Mouse (Mus musculus): ENCODE measurements around the gene Depdc7. TPM values are rescaled to one million over a fixed set of nuclear protein-coding genes. Genes with fewer than 3 reads are reported as not detected.

The Depdc7 gene
- polyA plus RNA-seq, 1 experiment from 2014 or later: 8.1 TPM

GRCm38 (mm10) chr2:104711585-104712485 is 30.8 kb downstream of the Depdc7 start, which contains the start of gene Tcp11l1:
Gene Tcp11l1 (minus strand): TSS chr2:104712169.
- Histone ChIP-seq H3K4me3 (ENCODE audit: low read depth, low read length) (peak within 1 kb of the TSS; percentile 76), H3K9me3 (ENCODE audit: control insufficient read depth, low read length) (no peaks in the 10 kb centered on the region), H3K27me3 (replicated peaks; ENCODE audit: control insufficient read depth, insufficient read depth, low read length) (no peaks in the 10 kb centered on the region), H3K9ac (ENCODE audit: low read depth, low read length) (peak within 1 kb of the TSS; percentile 85), H3K4me1 (ENCODE audit: control insufficient read depth, insufficient read depth, low read length) (peaks cover 12% of the 10 kb centered on the region; the same call in 1 of the 2 replicates), H3K36me3 (ENCODE audit: control insufficient read depth, insufficient read depth, low read length) (no peaks in the 10 kb centered on the region; the same call in 1 of the 2 replicates), H3K27ac (replicated peaks; ENCODE audit: low read depth, low read length) (peak within 1 kb of the TSS; percentile 91), H3K4me2 (ENCODE audit: low read depth, low read length) (peak within 1 kb of the TSS; percentile 66)
- DNase-seq (ENCODE audit: low spot score): peak; percentile 70
- 1% methylated on average over 33 of the region's 99 CpGs for WGBS
- ATAC-seq (ENCODE audit: low read depth): peak; percentile 95

DNA sequence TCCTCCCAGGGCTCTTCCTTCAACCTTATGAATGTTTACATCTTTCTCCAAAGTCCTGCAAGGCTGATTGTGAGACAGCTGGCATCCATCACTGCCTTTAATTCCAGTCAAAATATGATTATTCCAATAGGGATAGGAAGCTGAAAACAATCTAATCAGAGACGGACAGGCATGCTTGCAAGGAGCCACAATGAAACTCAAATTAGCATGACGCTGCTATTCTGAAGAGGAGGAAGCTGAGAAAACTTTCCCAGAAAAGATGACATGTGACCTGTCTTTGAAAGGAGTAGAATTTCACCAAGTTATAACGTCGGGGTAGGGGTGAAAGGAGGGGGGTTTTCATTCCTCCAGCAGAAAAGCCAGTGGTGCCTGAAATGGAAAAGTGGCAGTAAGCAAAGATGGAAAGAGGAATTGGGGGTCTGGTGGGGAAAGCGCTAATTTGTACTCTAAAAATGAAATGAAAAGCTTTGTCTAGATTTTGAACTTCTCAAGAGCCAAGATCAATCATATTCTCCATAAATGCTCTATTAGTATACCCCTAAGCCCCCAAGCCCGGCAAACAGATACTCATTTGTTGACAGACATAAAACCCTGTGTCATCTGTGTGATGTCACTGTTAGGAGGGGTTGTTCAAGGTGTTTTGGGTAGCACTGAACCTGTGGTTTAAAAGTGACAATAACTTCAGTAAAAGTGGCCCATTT is 31.9 kb downstream of the Depdc7 start:
- Histone ChIP-seq H3K4me1 (ENCODE audit: control insufficient read depth, insufficient read depth, low read length) (peaks cover 12% of the 10 kb centered on the region; the same call in 1 of the 2 replicates), H3K9ac (ENCODE audit: low read depth, low read length) (no peak overlapping the region), H3K9me3 (ENCODE audit: control insufficient read depth, low read length) (no peaks in the 10 kb centered on the region), H3K4me2 (ENCODE audit: low read depth, low read length) (peak overlapping the region; percentile 66), H3K36me3 (ENCODE audit: control insufficient read depth, insufficient read depth, low read length) (peaks cover 3% of the 10 kb centered on the region; the same call in 1 of the 2 replicates), H3K4me3 (ENCODE audit: low read depth, low read length) (peak overlapping the region; percentile 76), H3K27me3 (replicated peaks; ENCODE audit: control insufficient read depth, insufficient read depth, low read length) (no peaks in the 10 kb centered on the region), H3K27ac (replicated peaks; ENCODE audit: low read depth, low read length) (no peak overlapping the region)
- DNase-seq (ENCODE audit: low spot score): peak; percentile 31
- ATAC-seq (ENCODE audit: low read depth): no peak
- 18% methylated on average over 6 of the region's 6 CpGs for WGBS

- H3K4me1 ChIP-seq (ENCODE audit: control insufficient read depth, insufficient read depth, low read length): peaks cover 12% of the 10 kb centered on the region; the same call in 1 of the 2 replicates
- no peaks in the 10 kb centered on the region for H3K9me3 ChIP-seq (ENCODE audit: control insufficient read depth, low read length)
- H3K36me3 ChIP-seq (ENCODE audit: control insufficient read depth, insufficient read depth, low read length): peaks cover 11% of the 10 kb centered on the region; the same call in 1 of the 2 replicates
- no peak overlapping the region for H3K27ac ChIP-seq (replicated peaks; ENCODE audit: low read depth, low read length)
- WGBS: 54% methylated on average over 6 of the region's 6 CpGs
- ATAC-seq (ENCODE audit: low read depth): no peak
- H3K27me3 ChIP-seq (replicated peaks; ENCODE audit: control insufficient read depth, insufficient read depth, low read length): no peaks in the 10 kb centered on the region
- H3K4me2 ChIP-seq (ENCODE audit: low read depth, low read length): no peak overlapping the region
- H3K4me3 ChIP-seq (ENCODE audit: low read depth, low read length): no peak overlapping the region
- no peak for DNase-seq (ENCODE audit: low spot score)
- no peak overlapping the region for H3K9ac ChIP-seq (ENCODE audit: low read depth, low read length)
These were observed 32.8 kb downstream of the Depdc7 start for GRCm38 (mm10) chr2:104709786-104710337.

DNA sequence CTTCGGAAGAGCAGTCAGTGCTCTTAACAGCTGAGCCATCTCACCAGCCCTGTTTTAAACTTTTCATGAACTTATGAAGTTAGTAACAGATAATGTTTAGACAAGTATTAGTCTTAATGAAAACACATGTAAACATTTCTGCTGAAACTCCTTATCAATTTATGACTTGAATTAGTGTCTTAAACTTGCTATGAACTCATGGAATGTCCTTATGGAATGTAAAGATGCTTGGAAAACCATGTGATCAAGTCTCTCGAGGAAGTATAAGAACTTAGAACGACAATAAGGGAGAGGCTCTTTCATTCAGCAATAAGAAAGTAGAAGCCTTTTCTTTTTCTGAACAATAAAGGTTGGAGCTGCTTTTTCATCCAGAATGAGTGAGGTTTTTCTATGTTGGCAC is 38.3 kb downstream of the Depdc7 start:
- DNase-seq (ENCODE audit: low spot score) (no peak), ATAC-seq (ENCODE audit: low read depth) (no peak)
- WGBS: 81% methylated on average over 3 of the region's 3 CpGs
- H3K4me1 ChIP-seq (ENCODE audit: control insufficient read depth, insufficient read depth, low read length): no peaks in the 10 kb centered on the region
- H3K4me3 ChIP-seq (ENCODE audit: low read depth, low read length): no peak overlapping the region
- peaks cover 21% of the 10 kb centered on the region; the same call in 1 of the 2 replicates for H3K36me3 ChIP-seq (ENCODE audit: control insufficient read depth, insufficient read depth, low read length)
- no peaks in the 10 kb centered on the region for H3K27me3 ChIP-seq (replicated peaks; ENCODE audit: control insufficient read depth, insufficient read depth, low read length)
- no peaks in the 10 kb centered on the region for H3K9me3 ChIP-seq (ENCODE audit: control insufficient read depth, low read length)
- H3K27ac ChIP-seq (replicated peaks; ENCODE audit: low read depth, low read length): no peak overlapping the region
- no peak overlapping the region for H3K4me2 ChIP-seq (ENCODE audit: low read depth, low read length)
- H3K9ac ChIP-seq (ENCODE audit: low read depth, low read length): no peak overlapping the region

DNA sequence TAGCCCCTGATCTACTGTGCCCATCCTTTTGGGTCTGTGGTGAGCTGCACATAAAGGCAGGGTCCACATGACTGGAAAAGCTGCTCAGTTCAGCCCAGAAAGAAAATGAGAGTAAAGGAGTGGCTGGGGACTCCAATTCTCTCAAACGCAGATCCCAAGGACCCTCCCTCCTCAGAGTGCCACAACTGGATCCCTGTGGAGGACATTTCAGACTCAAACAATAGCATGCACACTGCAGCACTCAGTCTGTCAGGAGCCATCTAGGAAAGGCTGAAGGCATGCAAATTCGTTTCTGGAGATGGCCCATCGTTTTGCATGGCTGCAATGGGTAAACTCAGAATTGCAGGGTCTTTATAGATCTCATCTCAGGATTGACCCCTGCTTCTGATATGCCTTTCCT is 39.5 kb downstream of the Depdc7 start:
- H3K27ac ChIP-seq (replicated peaks; ENCODE audit: low read depth, low read length): no peak overlapping the region
- no peaks in the 10 kb centered on the region for H3K4me1 ChIP-seq (ENCODE audit: control insufficient read depth, insufficient read depth, low read length)

GRCm38 (mm10) chr2:104699659-104700058 is 43.0 kb downstream of the Depdc7 start:
- Histone ChIP-seq H3K4me1 (ENCODE audit: control insufficient read depth, insufficient read depth, low read length) (no peaks in the 10 kb centered on the region), H3K9ac (ENCODE audit: low read depth, low read length) (no peak overlapping the region), H3K27ac (replicated peaks; ENCODE audit: low read depth, low read length) (no peak overlapping the region), H3K9me3 (ENCODE audit: control insufficient read depth, low read length) (no peaks in the 10 kb centered on the region), H3K36me3 (ENCODE audit: control insufficient read depth, insufficient read depth, low read length) (peaks cover 16% of the 10 kb centered on the region; the same call in 1 of the 2 replicates), H3K4me2 (ENCODE audit: low read depth, low read length) (no peak overlapping the region), H3K27me3 (replicated peaks; ENCODE audit: control insufficient read depth, insufficient read depth, low read length) (no peaks in the 10 kb centered on the region), H3K4me3 (ENCODE audit: low read depth, low read length) (no peak overlapping the region)
- ATAC-seq (ENCODE audit: low read depth) (peak; percentile 63), DNase-seq (ENCODE audit: low spot score) (peak; percentile 85)
- 67% methylated on average over 11 of the region's 11 CpGs for WGBS

More for the DNA sequence above, 39.5 kb downstream of the Depdc7 start:
- 66% methylated on average over 3 of the region's 3 CpGs for WGBS
- DNase-seq (ENCODE audit: low spot score): no peak
- H3K4me2 ChIP-seq (ENCODE audit: low read depth, low read length): no peak overlapping the region
- peaks cover 21% of the 10 kb centered on the region for H3K36me3 ChIP-seq (ENCODE audit: control insufficient read depth, insufficient read depth, low read length)
- no peaks in the 10 kb centered on the region for H3K9me3 ChIP-seq (ENCODE audit: control insufficient read depth, low read length)
- H3K27me3 ChIP-seq (replicated peaks; ENCODE audit: control insufficient read depth, insufficient read depth, low read length): no peaks in the 10 kb centered on the region
- H3K9ac ChIP-seq (ENCODE audit: low read depth, low read length): no peak overlapping the region
- ATAC-seq (ENCODE audit: low read depth): no peak
- H3K4me3 ChIP-seq (ENCODE audit: low read depth, low read length): no peak overlapping the region

- 0 out of 2 replicates have a peak, but pooled peaks cover 7% of the 10 kb centered on the region for H3K36me3 ChIP-seq (ENCODE audit: control insufficient read depth, insufficient read depth, low read length)
- no peak overlapping the region for H3K4me2 ChIP-seq (ENCODE audit: low read depth, low read length)
- WGBS: 49% methylated on average over 2 of the region's 2 CpGs
These were observed 50.1 kb downstream of the Depdc7 start for GRCm38 (mm10) chr2:104692551-104692950.

GRCm38 (mm10) chr2:104690720-104691119 is 52.0 kb downstream of the Depdc7 start:
- H3K27ac ChIP-seq (replicated peaks; ENCODE audit: low read depth, low read length): no peak overlapping the region
- WGBS: 85% methylated on average over 4 of the region's 4 CpGs
- no peak for DNase-seq (ENCODE audit: low spot score)
- H3K4me3 ChIP-seq (ENCODE audit: low read depth, low read length): no peak overlapping the region
- no peak for ATAC-seq (ENCODE audit: low read depth)
- H3K9ac ChIP-seq (ENCODE audit: low read depth, low read length): no peak overlapping the region
- no peak overlapping the region for H3K4me2 ChIP-seq (ENCODE audit: low read depth, low read length)
- H3K27me3 ChIP-seq (replicated peaks; ENCODE audit: control insufficient read depth, insufficient read depth, low read length): no peaks in the 10 kb centered on the region
- H3K4me1 ChIP-seq (ENCODE audit: control insufficient read depth, insufficient read depth, low read length): no peaks in the 10 kb centered on the region
- H3K36me3 ChIP-seq (ENCODE audit: control insufficient read depth, insufficient read depth, low read length): 0 out of 2 replicates have a peak, but pooled peaks cover 4% of the 10 kb centered on the region
- H3K9me3 ChIP-seq (ENCODE audit: control insufficient read depth, low read length): no peaks in the 10 kb centered on the region

More at GRCm38 (mm10) chr2:104692551-104692950, 50.1 kb downstream of the Depdc7 start:
- Histone ChIP-seq H3K4me1 (ENCODE audit: control insufficient read depth, insufficient read depth, low read length) (no peaks in the 10 kb centered on the region), H3K4me3 (ENCODE audit: low read depth, low read length) (no peak overlapping the region), H3K27ac (replicated peaks; ENCODE audit: low read depth, low read length) (no peak overlapping the region), H3K9ac (ENCODE audit: low read depth, low read length) (no peak overlapping the region), H3K9me3 (ENCODE audit: control insufficient read depth, low read length) (no peaks in the 10 kb centered on the region), H3K27me3 (replicated peaks; ENCODE audit: control insufficient read depth, insufficient read depth, low read length) (no peaks in the 10 kb centered on the region)
- ATAC-seq (ENCODE audit: low read depth) (no peak), DNase-seq (ENCODE audit: low spot score) (no peak)
